Mouse (Mus musculus) cerebellum, adult 2 months (tissue): ENCODE results near the gene Tssk6.

Source experiments
- CTCF ChIP-seq: fragments of 200-500 bp; IDR thresholded peaks from 2 replicates; pipeline ENCODE4 v1.5.1; 2011; ENCODE audit warnings: low read depth, mild to moderate bottlenecking, control low read depth, low read length, moderate library complexity, borderline replicate concordance; ENCODE audit not compliant: insufficient read depth
- POLR2A ChIP-seq: fragments of 200-500 bp; IDR thresholded peaks from 2 replicates; pipeline ENCODE4 v1.6.1; 2011; ENCODE audit warnings: low read length, control low read depth, borderline replicate concordance; ENCODE audit not compliant: insufficient read depth

GRCm38 (mm10) chr8:69882833-69883600 is 19.0 kb upstream of the Tssk6 start:
- no peak for TF ChIP-seq CTCF
- no peak for TF ChIP-seq POLR2A
